Mouse (Mus musculus): ENCODE data around the gene Pcyox1.

DNA sequence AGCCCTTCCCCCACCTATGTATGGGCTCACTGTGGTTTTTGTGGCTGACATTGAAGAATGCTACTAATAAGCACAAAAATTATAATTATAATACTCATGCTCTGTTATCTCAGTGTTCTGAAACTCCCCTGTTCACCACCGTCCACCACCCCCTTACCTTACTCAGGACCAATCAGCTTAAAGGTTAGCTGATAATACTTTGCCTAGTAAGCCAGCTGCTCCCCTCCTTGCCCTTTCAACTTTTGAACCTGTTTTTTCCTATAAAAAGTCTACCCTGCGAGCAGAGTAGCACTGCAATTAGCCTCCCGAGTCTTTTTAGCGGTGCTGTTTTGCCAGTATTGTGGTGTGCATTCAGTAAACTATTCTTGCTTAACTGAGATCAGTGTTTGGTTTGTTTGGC is 12.3 kb downstream of the Pcyox1 start:
- TF ChIP-seq POLR2A (IDR thresholded peaks at IDR 0.05; ENCODE audit: control insufficient read depth, low read depth, low read length) (no peak), CTCF (IDR thresholded peaks at IDR 0.05; ENCODE audit: control insufficient read depth, insufficient read depth, insufficient replicate concordance, low read depth, low read length) (no peak)
